Mouse (Mus musculus) lung, embryonic 14.5 days (tissue): ENCODE measurements around the gene Abca1. TPM values are rescaled to one million over a fixed set of nuclear protein-coding genes. Genes with fewer than 3 reads are reported as not detected.
A peak's percentile ranks its signal among the peaks of the same experiment; 100 is the strongest.

Experiments used
- ATAC-seq: fragments of 200-750 bp; cut with Nextera tagmentation; 2 replicates; pipeline ENCODE4 v1.8.0; 2017; ENCODE audit warnings: mild to moderate bottlenecking, moderate TSS enrichment, moderate library complexity; ENCODE audit not compliant: insufficient read depth
- DNase-seq: peaks from one replicate; pipeline ENCODE4 v3.0.0-alpha.2; 2015
- H3K27ac ChIP-seq: fragments of 300-500 bp; sonication (generic); 2 replicates; pipeline ENCODE4 v1.5.1; 2014; ENCODE audit warnings: low read depth, mild to moderate bottlenecking, moderate library complexity
- H3K27me3 ChIP-seq: fragments of 300-500 bp; sonication (generic); 2 replicates; pipeline ENCODE4 v1.6.1; 2014; ENCODE audit warnings: low read length, control low read depth; ENCODE audit not compliant: insufficient read depth
- H3K36me3 ChIP-seq: fragments of 300-500 bp; sonication (generic); 2 replicates; pipeline ENCODE4 v1.6.1; 2014; ENCODE audit warnings: control low read depth; ENCODE audit not compliant: insufficient read depth
- H3K4me1 ChIP-seq: fragments of 300-500 bp; sonication (generic); 2 replicates; pipeline ENCODE4 v1.6.1; 2014; ENCODE audit warnings: antibody characterized with exemption, control low read depth; ENCODE audit not compliant: insufficient read depth
- H3K4me2 ChIP-seq: fragments of 300-500 bp; sonication (generic); 2 replicates; pipeline ENCODE4 v1.6.1; 2014; ENCODE audit warnings: mild to moderate bottlenecking
- H3K4me3 ChIP-seq: fragments of 300-500 bp; sonication (generic); 2 replicates; pipeline ENCODE4 v1.5.1; 2014; ENCODE audit warnings: low read depth, low read length
- H3K9ac ChIP-seq: fragments of 300-500 bp; sonication (generic); 2 replicates; pipeline ENCODE4 v1.6.1; 2014
- H3K9me3 ChIP-seq: fragments of 300-500 bp; sonication (generic); 2 replicates; pipeline ENCODE4 v1.6.1; 2016; ENCODE audit warnings: low read depth, low read length, control low read depth
- CTCF ChIP-seq: IDR thresholded peaks from 2 replicates; pipeline ENCODE4 v1.5.1; 2016; ENCODE audit warnings: antibody characterized with exemption, low read depth
- WGBS: fragments of 180-500 bp; shearing (Covaris S2); extraction: QIAGEN DNeasy Blood & Tissue Kit; methylation state at CpG from one replicate; pipeline ENCODE4 v1.1.7; 2014; 5-methylcytosine and 5-hydroxymethylcytosine counted together
- polyA plus RNA-seq: library from polyadenylated mRNA; unstranded; fragments of >200 nt; fragmentation: Nextera tagmentation; extraction: Ambion mirVana; gene quantifications from 2 replicates; pipeline ENCODE4 v1.2.1, GENCODE M21; 2014

The Abca1 gene
- polyA plus RNA-seq, result 13.6 and 14.3 TPM in 2 replicates

DNA sequence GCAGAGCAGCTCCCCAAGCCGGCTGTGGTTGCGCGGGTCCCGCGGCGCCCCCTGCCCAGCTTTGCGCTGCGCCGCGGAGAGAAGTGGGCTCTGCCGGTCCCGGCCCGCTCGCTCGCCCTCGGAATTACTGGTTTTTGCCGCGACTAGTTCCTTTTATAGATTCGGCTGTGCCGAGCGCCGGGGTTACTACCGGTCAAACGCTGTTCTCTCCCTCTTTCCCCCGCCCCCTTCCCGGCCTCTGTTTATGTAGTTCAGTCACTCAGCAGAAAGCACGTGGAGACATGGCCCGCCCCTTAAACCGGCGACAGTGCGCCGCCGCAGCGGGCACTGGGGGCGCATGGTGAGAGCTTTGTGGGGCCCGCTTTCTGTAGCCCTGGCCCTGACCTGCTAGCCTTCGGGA, at the start of gene Abca1:
Gene Abca1 (minus strand): TSS at position 129 of the 400 bp plus-strand sequence.
- WGBS, result under 1% methylated on average over 37 of the region's 37 CpGs
- Histone ChIP-seq H3K4me1 (no peaks in the 10 kb centered on the region), H3K4me3 (peak within 1 kb of the TSS; percentile 53), H3K36me3 (no peaks in the 10 kb centered on the region), H3K4me2 (peak within 1 kb of the TSS; percentile 68), H3K9ac (peak within 1 kb of the TSS; percentile 60), H3K9me3 (no peaks in the 10 kb centered on the region), H3K27me3 (no peaks in the 10 kb centered on the region), H3K27ac (peak within 1 kb of the TSS; percentile 73)
- TF ChIP-seq CTCF, result no peak
- peak; percentile 94 for ATAC-seq
- DNase-seq, result peak; percentile 95

GRCm38 (mm10) chr4:53204482-53204881, 44.8 kb upstream of the Abca1 start:
- Histone ChIP-seq H3K4me1 (no peaks in the 10 kb centered on the region), H3K4me2 (no peak overlapping the region), H3K36me3 (no peaks in the 10 kb centered on the region), H3K9ac (no peak overlapping the region), H3K9me3 (no peaks in the 10 kb centered on the region), H3K27ac (no peak overlapping the region), H3K27me3 (no peaks in the 10 kb centered on the region), H3K4me3 (no peak overlapping the region)
- ATAC-seq (no peak), DNase-seq (no peak)
- TF ChIP-seq CTCF, result no peak
- WGBS, result 56% methylated on average over 7 of the region's 7 CpGs

GRCm38 (mm10) chr4:53203595-53204400, 44.1 kb upstream of the Abca1 start:
- H3K9me3 ChIP-seq, result no peaks in the 10 kb centered on the region
- TF ChIP-seq CTCF, result no peak
- H3K9ac ChIP-seq, result no peak overlapping the region
- whole genome bisulfite sequencing, result 71% methylated on average over 15 of the region's 15 CpGs
- no peak for DNase-seq
- no peak for ATAC-seq
- no peaks in the 10 kb centered on the region for H3K4me1 ChIP-seq
- no peak overlapping the region for H3K27ac ChIP-seq
- no peaks in the 10 kb centered on the region for H3K36me3 ChIP-seq
- no peaks in the 10 kb centered on the region for H3K27me3 ChIP-seq
- no peak overlapping the region for H3K4me2 ChIP-seq
- H3K4me3 ChIP-seq, result no peak overlapping the region

GRCm38 (mm10) chr4:53200276-53200675, 40.6 kb upstream of the Abca1 start:
- Histone ChIP-seq H3K27me3 (no peaks in the 10 kb centered on the region), H3K4me1 (peaks cover 2% of the 10 kb centered on the region; the same call in 1 of the 2 replicates), H3K27ac (no peak overlapping the region), H3K9ac (no peak overlapping the region), H3K9me3 (no peaks in the 10 kb centered on the region), H3K4me3 (no peak overlapping the region), H3K4me2 (no peak overlapping the region), H3K36me3 (no peaks in the 10 kb centered on the region)
- no peak for TF ChIP-seq CTCF
- no peak for ATAC-seq
- 85% methylated on average over 1 of the region's 1 CpGs for WGBS
- no peak for DNase-seq

GRCm38 (mm10) chr4:53197842-53198241, 38.1 kb upstream of the Abca1 start:
- H3K9ac ChIP-seq, result no peak overlapping the region
- no peaks in the 10 kb centered on the region for H3K36me3 ChIP-seq
- H3K27ac ChIP-seq, result no peak overlapping the region
- WGBS, result 71% methylated on average over 4 of the region's 4 CpGs
- no peak for TF ChIP-seq CTCF
- H3K4me3 ChIP-seq, result no peak overlapping the region
- H3K27me3 ChIP-seq, result no peaks in the 10 kb centered on the region
- peaks cover 2% of the 10 kb centered on the region; the same call in 1 of the 2 replicates for H3K4me1 ChIP-seq
- H3K4me2 ChIP-seq, result no peak overlapping the region
- DNase-seq (no peak), ATAC-seq (no peak)
- H3K9me3 ChIP-seq, result no peaks in the 10 kb centered on the region

GRCm38 (mm10) chr4:53196058-53196771, 36.5 kb upstream of the Abca1 start:
- Histone ChIP-seq H3K4me3 (peak overlapping the region; percentile 38), H3K9me3 (no peaks in the 10 kb centered on the region), H3K9ac (peak overlapping the region; percentile 35), H3K4me1 (peaks cover 2% of the 10 kb centered on the region; the same call in 1 of the 2 replicates), H3K4me2 (peak overlapping the region; percentile 59), H3K27ac (peak overlapping the region; percentile 60; the same call in 1 of the 2 replicates), H3K36me3 (no peaks in the 10 kb centered on the region), H3K27me3 (no peaks in the 10 kb centered on the region)
- no peak for TF ChIP-seq CTCF
- ATAC-seq (peak; percentile 99), DNase-seq (peak; percentile 97)
- 15% methylated on average over 24 of the region's 24 CpGs for WGBS

DNA sequence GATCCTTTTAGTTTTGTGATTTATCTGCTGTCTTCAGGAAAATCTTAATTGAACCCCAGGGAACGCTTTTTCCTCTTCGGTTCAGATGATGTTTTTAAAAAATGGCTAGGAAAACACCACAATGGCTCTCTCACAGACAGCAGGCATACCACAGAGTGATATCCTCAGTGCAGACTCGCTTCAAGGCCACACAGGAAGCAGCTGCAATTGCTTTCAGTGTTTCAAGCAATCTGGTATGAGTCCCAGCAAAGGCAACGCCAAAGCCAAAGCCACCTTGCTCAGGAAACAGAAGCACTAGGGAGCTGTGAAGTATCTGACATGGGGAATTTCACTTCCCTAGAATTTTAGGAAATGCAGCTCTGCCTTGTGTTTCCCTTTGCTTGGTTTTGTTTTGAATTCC, 27.4 kb upstream of the Abca1 start:
- no peak for TF ChIP-seq CTCF
- no peaks in the 10 kb centered on the region for H3K36me3 ChIP-seq
- H3K27me3 ChIP-seq, result no peaks in the 10 kb centered on the region
- no peak overlapping the region for H3K4me3 ChIP-seq
- no peak overlapping the region for H3K9ac ChIP-seq
- DNase-seq (peak; percentile 75), ATAC-seq (peak; percentile 83)
- peak overlapping the region; percentile 80 for H3K27ac ChIP-seq
- no peaks in the 10 kb centered on the region for H3K9me3 ChIP-seq
- no peaks in the 10 kb centered on the region for H3K4me1 ChIP-seq
- 27% methylated on average over 4 of the region's 4 CpGs for WGBS
- no peak overlapping the region for H3K4me2 ChIP-seq
